Mouse (Mus musculus): Measurements from ENCODE around the gene Samd4b. TPM values are rescaled to one million over a fixed set of nuclear protein-coding genes. Genes with fewer than 3 reads are reported as not detected.
"Not testable (repeated sequence)": the region's sequence is repeated elsewhere in the genome, so short reads cannot be mapped to it uniquely, and the experiment has no call there.

The Samd4b gene
- polyA plus RNA-seq, 1 experiment from 2014 or later: 10.5 TPM

DNA sequence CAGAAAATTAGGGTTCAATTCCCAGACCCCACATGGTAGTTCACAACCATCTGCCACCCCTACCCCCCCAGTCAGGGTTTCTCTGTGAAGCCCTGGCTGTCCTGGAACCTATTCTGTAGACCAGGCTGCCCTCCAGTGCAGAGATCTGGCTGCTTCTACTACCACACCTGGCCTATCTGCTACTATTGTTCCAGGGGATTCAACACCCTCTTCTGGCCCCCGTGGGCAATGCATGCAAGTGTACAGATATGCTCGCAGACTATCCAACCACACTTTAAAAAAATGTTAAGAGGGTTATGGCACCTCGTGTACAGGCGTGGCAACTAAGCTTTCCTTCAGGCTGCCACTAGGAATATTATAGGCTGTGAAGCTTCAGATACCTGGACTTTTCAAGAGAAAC lies 185.1 kb downstream of the Samd4b start:
- DNase-seq (ENCODE audit: low spot score): peak; percentile 47

DNA sequence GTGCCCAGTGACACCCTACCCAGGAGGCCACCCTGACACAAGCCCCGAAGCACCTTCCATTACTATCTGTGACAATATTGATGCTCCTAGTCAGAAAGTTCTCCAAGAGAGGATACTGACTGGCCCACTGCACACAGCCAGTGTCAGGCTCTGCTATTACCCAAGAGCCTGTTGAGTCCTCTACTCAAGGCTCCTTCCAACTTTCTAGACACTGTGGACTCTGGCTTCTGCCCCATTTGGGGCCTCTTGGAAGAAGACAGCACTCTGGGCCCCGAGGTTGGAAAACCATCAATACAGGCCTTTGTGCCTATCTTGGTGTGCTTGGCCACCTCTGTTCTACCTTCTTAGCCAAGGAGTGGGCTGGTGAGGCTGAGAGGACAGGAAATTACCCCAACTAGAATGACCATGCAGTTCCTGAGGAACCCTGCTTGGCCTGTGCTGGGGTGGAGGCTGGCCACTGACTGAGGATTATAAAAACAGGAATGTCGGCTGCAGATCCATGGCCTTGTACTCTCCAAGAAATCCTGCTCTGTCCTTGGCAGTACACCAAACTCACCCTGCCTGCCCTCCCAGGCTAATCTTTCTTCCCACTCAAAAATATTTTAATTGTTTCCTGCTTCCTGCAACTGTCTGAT lies 187.0 kb downstream of the Samd4b start:
- no peak for DNase-seq (ENCODE audit: low spot score)

GRCm38 (mm10) chr7:28401942-28402341 lies 196.0 kb downstream of the Samd4b start:
- DNase-seq (ENCODE audit: low spot score): no peak

DNA sequence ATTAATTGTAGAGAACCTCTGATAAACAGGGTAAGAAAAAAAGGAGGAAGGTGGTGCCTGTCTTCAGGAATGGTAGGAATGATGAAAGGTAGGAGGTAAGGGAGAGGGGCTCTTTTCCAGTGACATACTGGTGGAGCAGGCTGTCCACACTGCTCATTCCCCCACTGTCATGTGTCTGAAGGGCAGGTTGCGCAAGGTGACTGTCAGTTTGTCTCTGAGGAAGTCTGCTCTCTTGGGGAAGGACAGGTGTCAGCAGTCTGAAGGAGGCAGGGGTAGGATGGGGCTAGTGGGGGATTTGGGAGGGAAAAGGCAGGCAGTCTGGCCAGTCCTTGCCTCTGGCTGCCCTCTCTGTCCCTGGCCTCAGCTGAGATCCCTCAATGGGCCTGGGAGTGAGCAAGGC lies 196.9 kb downstream of the Samd4b start:
- no peak for DNase-seq (ENCODE audit: low spot score)

GRCm38 (mm10) chr7:28398696-28399340 lies 199.1 kb downstream of the Samd4b start:
- no peak for DNase-seq (ENCODE audit: low spot score)

DNA sequence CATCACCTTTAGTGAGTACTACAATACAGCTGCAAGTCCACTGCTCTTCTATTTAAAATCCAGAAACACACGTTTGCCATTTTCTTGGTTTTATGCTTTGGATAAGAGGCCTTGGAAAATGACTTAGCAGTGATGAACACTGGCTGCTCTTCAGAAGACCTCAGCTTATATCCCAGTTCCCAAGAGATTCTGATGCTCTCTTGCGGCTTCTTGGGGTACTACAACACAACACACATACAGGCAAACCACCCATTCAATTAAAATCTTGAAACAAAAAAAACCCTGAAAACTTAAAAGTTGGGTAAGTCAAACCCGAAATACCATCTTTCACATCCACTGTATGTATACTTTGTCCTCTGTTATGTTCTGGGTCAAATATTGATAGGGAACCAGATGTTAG lies 199.9 kb downstream of the Samd4b start:
- DNase-seq (ENCODE audit: low spot score): peak; percentile 25

DNA sequence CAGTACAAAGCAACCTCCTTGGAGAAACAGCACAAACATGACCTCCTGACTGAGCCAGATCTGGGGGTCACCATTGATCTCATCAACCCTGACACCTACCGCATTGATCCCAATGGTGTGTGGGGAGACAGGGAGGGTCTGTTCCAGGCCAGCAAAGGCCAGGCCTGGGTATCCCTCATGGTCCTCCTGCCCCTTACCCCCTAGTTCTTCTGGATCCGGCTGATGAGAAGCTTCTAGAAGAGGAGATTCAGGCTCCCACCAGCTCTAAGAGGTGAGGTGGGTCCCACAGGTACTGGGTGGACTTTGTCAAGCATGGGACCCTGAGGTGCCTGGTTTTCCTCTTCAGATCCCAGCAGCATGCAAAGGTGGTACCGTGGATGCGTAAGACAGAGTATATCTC lies 202.5 kb downstream of the Samd4b start:
- DNase-seq (ENCODE audit: low spot score): no peak

DNA sequence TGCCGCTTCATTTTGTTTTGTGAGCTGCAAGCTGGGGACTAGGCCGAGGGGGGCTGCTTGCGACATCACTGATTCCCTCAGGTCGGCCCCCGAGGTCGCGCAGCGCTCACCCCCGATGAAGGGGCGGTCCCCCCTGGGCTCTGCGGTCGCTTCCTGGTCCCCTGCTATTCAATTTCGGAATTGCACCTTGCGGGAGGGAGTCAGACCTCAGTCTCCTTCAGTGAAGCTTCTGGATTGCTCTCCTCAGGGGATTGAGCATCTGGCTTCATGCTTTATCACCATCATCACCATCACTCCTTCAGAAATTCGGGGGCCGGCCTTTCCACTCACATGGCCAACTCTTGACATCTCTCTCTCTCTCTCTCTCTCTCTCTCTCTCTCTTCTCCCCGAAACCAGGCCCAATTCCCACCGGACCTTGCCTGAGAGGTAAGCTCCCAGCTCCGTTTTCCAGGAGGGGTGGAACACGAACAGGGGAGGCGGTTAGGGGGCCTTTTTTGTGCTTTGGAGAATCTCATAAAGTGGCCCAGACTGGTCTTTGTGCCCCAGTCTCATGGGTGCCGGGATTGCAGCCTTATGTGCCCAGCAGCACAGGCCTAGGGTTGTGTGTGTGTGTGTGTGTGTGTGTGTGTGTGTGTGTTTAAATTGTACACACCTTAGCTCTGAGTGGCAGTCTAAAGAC lies 204.5 kb downstream of the Samd4b start:
- DNase-seq (ENCODE audit: low spot score): no peak

- DNase-seq (ENCODE audit: low spot score): peak; percentile 98
These were observed 205.3 kb downstream of the Samd4b start, which contains the start of the genes Med29 and Paf1 for GRCm38 (mm10) chr7:28392429-28393271. Med29 (minus strand) TSS chr7:28392708. Paf1 (plus strand) TSS chr7:28392951.

GRCm38 (mm10) chr7:28390331-28390730 lies 207.6 kb downstream of the Samd4b start:
- no peak for DNase-seq (ENCODE audit: low spot score)

GRCm38 (mm10) chr7:28387384-28387783 lies 210.6 kb downstream of the Samd4b start:
- not testable (repeated sequence) for DNase-seq (ENCODE audit: low spot score)

DNA sequence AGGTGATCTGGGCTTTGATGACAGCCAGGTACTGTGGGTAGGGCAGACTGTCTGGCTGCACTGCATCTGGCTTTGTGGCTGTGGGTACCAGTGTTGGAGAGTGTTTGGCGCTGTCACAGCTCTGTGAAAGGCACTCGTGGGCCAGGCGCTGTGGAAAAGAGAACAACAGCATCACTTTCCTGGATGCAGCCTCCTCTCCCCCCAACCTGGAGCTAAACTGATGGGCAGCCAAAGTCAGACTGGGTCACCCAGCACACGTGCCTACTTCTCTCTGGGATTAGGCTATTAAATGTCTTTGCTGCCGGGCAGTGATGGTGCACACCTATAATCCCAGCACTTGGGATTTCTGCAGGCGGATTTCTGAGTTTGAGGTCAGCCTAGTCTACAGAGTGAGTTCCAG lies 211.1 kb downstream of the Samd4b start:
- DNase-seq (ENCODE audit: low spot score): not testable (repeated sequence)

GRCm38 (mm10) chr7:28386462-28386861 lies 211.5 kb downstream of the Samd4b start:
- peak; percentile 89 for DNase-seq (ENCODE audit: low spot score)

DNA sequence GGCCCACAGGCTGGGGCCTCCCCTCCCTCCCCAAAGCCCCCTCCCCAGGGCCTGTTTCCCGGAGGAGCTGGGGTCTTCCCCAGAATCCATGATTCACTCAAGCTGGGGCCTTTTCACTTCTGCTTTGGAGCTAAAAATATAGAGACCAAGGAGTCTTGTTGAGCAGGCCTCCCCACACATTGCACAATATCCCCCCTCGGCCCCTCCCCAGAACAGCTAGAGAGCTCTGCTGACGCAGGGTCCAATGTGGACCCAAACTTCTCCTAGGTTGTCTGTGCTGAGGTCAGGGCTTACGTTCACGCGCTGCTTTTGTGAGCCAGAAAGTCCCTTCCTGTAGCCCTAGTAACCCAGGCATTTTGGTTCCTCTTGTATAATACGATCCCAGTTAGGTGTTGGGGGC lies 211.9 kb downstream of the Samd4b start:
- DNase-seq (ENCODE audit: low spot score): no peak

DNA sequence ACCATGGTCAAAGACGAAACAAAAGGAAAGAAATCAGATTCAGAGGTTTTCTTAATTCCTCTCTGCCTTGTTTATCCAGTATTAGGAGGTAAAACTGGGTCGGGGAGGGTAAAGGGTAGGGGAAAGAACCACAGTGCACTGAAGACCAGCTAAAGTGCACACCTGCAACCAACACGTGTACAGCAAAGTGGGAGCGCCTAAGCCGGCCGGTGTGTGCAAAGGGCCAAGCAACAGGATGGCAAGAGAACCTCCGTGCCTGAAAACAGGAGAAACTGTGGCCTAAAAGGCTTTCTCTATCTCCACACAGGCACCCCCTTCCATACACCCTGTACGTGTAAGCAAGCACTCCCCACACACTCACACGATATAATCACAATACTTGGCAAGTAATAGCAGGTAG lies 212.7 kb downstream of the Samd4b start:
- DNase-seq (ENCODE audit: low spot score): peak; percentile 41

DNA sequence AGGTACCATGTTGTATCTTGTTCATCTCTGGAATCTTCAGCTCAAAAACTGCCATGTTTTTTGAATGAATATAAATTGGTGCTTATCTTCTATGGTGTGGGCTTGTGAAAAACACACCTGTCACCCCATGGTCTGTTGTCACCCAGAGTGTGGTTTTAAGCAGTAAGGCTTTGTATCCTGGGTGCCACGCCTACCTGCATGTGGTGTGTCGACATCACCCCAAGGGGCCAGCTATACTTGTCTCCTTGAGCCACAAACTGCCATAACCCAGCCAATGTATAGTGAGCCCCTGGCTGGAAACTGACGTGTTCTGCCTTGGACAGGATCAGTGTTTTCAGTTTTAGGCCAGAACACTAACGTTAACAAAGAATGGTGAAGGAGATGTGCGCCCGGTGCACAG lies 213.8 kb downstream of the Samd4b start:
- peak; percentile 81 for DNase-seq (ENCODE audit: low spot score)

GRCm38 (mm10) chr7:28383606-28384005 lies 214.3 kb downstream of the Samd4b start:
- DNase-seq (ENCODE audit: low spot score): no peak

GRCm38 (mm10) chr7:28382981-28383396 lies 215.0 kb downstream of the Samd4b start:
- DNase-seq (ENCODE audit: low spot score): peak; percentile 90

DNA sequence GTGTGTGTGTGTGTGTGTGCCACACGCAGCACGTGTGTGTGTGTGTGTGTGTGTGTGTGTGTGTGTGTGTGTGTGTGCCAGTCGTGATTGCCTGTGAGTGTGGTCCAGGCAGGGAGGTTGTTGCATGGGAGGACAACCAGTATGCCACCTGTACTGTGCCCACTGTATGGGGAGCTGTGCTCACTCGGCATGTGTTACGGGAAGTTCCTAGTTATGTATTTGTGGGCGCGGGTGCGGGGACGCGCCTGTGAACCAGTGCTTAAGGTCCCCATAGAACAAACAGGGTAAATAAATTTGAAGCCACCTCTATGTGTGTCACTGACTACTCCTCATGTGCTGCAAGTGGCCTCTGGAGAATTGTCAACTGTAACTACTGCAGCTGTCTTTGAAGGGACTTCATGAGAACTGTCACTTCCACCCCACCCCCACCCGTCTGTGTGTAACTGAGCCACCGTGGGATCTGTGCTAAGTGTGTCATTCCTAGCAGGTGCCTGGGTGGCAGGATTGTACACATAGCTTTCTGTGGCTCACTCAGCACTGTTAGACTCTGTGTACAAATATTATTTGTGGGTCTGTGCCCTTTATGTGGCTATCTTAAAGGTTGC lies 215.5 kb downstream of the Samd4b start:
- DNase-seq (ENCODE audit: low spot score): peak; percentile 94

GRCm38 (mm10) chr7:28381938-28382337 lies 216.0 kb downstream of the Samd4b start:
- peak; percentile 93 for DNase-seq (ENCODE audit: low spot score)
